Mouse (Mus musculus) megakaryocyte-erythroid progenitor cell, adult 5 weeks (primary cell): ENCODE results near the gene Arhgap23. TPM values are rescaled to one million over a fixed set of nuclear protein-coding genes. Genes with fewer than 3 reads are reported as not detected.

Experiments used
- polyA plus RNA-seq: library from polyadenylated mRNA; stranded (reverse); fragments of >175 nt; gene quantifications from 2 replicates; pipeline ENCODE4 v1.2.3, GENCODE M21; 2012

The Arhgap23 gene
- 41.8 and 52.7 TPM in 2 replicates for polyA plus RNA-seq

GRCm38 (mm10) chr11:97415330-97415711, at the start of gene Arhgap23:
TSS of gene Arhgap23 (plus strand) at chr11:97415533.

GRCm38 (mm10) chr11:97499865-97500719, 84.8 kb downstream of the Arhgap23 start, which contains the start of gene 4933428G20Rik:
TSS of gene 4933428G20Rik (minus strand) at chr11:97500340.

Other genes starting within 250 kb of the Arhgap23 start
- 36.5 and 38.9 TPM in 2 replicates for gene Kpnb1, start 227.7 kb upstream of the Arhgap23 start, polyA plus RNA-seq
- 19.8 and 23.4 TPM in 2 replicates for gene Npepps, start 134.9 kb upstream of the Arhgap23 start, polyA plus RNA-seq
- 8.4 and 10.2 TPM in 2 replicates for gene Mrpl45, start 99.8 kb upstream of the Arhgap23 start, polyA plus RNA-seq
- gene Gpr179, start 63.5 kb upstream of the Arhgap23 start, polyA plus RNA-seq: 0.12 and 0.13 TPM in 2 replicates
- 6.2 and 8.5 TPM in 2 replicates for gene Socs7, start 53.0 kb upstream of the Arhgap23 start, polyA plus RNA-seq
- gene 4933428G20Rik, start 84.8 kb downstream of the Arhgap23 start, polyA plus RNA-seq: not detected in 2 replicates
- 0.06 and 0.08 TPM in 2 replicates for gene Srcin1, start 160.7 kb downstream of the Arhgap23 start, polyA plus RNA-seq
- 70.9 and 85.9 TPM in 2 replicates for gene Epop, start 214.2 kb downstream of the Arhgap23 start, polyA plus RNA-seq
- gene Mllt6, start 247.9 kb downstream of the Arhgap23 start, polyA plus RNA-seq: 23.3 and 35.3 TPM in 2 replicates